Mouse (Mus musculus) yolk sac, embryonic 10.5 days (tissue): ENCODE data around the gene Mov10.
"Not testable (repeated sequence)": the region's sequence is repeated elsewhere in the genome, so short reads cannot be mapped to it uniquely, and the experiment has no call there.

ENCODE experiments used
- DNase-seq: peaks from one replicate; pipeline ENCODE4 v3.0.0-alpha.2; 2017; ENCODE audit warnings: low spot score

Mov10 gene

DNA sequence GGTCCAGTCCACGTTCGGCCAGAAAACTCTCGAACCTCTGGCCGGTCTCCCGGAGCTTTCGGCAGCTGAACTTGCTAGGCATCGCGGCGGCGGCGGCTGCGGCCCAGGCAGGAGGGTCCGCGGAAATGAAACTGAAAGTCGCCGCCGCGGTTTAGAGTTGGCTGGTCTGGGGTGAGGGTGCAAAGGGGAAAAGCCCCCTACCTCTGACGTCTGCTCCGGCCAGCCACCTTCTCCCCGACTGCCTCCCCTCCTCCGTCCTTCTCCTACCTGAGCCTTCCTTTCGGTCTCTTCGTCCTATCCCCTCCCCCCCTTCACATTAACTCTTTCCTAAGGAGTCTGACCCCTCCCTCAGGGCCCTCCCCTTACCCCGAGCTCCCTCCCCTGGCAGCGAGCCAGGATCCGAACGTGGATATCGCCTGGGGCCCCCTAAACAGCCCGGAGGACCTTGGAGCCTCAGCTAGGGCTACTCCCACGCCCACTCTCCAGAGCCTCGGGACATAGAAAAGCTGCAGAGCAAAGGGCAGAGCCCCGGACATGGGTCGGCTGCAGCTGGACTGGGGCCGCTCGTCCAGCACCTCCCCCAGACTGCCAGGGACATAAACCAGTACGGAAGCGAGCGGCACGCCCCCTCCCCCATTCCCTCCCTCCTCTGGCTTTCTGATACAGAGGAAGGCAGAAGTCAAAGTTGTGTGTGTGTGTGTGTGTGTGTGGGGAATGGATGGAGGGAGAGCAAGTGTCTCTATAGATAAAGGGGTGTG, at the start of gene Mov10:
Mov10 (minus strand) TSS at position 573 of the 758 bp plus-strand sequence.
- peak; percentile 96 for DNase-seq

DNA sequence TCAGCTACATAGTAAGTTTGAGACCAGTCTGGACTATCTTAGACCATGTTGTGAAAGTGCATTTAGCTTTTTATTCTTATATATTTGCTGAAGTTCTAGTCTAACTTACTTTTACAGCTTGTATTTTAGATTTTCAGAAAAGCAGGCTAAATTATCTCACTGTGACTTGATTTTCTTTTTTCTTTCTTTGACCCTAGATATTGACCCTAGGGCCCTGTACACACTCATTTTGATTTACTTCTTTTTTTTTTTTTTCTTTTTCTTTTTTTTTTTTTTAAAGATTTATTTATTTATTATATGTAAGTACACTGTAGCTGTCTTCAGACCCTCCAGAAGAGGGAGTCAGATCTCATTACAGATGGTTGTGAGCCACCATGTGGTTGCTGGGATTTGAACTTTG, 48.3 kb upstream of the Mov10 start:
- not testable (repeated sequence) for DNase-seq

DNA sequence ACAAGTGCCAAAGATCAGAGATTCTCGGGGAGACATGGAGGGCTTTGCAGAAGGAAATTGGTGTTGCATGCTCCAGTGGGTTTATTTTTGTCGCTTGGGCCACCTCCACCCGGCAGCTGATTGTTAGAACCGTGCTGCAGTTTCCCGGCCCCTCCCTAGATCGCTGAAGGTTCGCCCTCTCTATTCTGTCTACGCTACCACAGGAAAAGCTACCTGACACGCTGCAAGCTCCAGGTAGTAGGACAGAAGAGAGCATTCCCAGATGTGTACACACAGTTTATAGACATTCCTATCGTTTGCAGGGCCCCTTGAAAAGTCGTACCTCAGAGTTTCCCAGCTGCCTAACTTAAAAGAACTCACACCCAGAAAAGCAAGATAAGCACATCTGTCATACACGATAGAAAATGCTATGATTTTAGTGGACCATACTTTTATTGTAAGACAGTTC, 47.0 kb upstream of the Mov10 start:
- DNase-seq: no peak

DNA sequence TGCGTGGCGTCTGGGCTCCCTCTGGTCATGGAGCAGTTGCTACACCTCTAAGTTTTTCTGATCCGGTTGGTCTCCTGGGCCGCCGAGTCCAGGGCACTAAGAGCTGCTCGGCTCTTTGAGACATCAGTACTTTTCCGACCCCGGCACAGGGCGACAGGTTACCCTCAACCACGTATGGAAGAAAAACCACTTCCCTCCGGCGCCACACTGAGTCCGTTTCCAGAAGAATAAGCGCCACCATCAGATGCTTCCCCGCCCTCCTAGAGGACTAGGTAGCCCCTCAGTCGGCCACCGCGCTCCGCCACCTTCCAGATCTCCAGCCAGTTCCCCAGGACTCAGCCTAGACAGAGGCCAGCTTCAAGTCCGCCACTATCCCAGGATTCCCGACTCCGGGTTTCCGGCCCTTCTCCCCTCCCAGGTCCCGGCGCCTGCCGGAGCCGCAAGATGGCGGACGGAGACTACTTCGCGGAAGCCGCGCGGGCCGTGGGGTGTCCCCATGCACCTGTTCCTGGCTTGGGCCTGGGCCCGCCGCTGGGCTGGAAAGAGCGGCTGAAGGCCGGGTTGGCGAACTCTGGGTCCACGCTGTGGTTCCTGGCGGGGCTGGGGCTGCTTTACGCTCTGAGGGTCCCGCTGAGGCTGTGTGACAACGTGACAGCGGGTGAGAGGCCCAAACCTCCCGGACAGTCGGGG, 46.4 kb upstream of the Mov10 start:
- peak; percentile 89 for DNase-seq

DNA sequence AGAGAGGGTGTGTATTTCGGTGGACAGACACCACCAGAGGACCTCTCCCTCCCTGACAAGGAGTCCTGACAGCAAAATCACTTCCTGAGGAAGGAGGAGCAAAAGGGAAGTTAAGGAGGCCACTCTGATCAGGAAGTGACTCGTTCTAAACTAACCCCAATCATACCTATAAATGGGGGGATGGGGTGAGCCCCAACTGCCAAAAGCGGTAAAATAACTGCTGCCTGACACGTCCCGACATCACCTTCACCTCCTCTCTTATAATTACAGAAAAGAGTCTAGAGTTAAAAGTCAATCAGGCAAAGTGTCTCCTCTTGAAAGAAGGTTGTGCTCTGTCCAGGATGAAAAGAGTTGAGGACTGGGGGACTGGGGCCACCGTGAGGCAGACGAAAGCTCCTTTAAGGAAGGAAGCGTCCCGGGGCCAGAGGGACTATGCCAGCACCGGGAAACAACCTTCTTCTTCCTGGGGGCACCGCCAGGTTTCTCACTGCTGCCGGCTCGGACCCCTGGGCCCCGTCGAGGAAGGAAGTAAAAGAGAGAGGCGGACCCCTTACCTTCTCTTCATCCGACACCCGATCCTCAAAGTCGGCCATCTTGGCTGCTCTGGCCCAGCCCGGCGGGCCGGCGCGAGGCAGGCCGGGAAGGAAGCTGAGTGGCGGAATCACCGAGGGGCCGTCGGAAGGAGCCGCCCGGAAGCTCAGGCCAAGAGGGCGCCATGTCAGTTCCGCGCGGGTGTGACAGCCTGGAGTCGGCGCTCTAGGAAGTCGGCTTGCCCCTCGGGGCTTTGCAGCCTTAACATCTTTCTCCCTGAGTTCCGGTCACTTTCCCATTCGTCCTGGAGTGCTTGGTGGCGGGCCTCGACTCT, 45.7 kb upstream of the Mov10 start, which contains the start of the genes St7l and Capza1:
St7l (plus strand) TSS at position 220 of the 865 bp plus-strand sequence.
Capza1 (minus strand) TSS at position 720 of the 865 bp plus-strand sequence.
- peak; percentile 93 for DNase-seq

DNA sequence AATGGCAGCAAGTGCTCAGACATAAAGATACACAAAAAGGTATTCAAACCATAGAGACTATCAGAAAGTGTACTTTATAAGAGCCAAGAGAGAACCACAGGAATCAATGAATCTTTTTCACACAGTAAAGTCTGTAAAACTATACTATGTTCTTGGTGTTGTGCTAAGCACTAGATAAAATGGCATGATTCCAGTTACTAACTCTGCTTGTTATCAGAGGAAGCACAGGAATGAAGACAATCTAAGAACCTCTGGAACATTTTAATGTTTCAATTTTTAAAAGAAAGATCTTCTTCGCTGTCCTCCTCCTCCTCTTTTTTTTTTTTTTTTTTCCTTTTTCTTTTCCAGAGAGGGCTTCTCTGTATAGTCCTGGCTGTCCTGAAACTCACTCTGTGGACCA, 40.2 kb upstream of the Mov10 start:
- no peak for DNase-seq

DNA sequence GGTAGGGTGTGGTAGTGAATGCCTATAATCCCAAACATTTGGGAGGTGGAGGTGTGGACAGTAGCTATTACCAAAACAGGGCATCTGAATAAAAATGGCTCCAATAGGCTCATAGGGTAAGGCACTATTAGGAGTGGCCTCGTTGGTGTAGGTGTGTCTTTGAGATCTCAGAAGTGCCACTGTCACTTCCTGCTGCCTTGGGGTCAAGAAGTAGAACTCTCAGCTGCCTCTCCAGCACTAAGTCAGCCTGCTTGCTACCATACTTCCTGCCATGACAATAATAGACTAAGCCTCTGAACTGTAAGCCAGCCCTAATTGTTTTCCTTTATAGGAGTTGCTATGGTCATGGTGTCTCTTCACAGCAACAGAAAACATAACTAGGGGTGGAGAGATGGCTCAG, 37.7 kb upstream of the Mov10 start:
- no peak for DNase-seq

DNA sequence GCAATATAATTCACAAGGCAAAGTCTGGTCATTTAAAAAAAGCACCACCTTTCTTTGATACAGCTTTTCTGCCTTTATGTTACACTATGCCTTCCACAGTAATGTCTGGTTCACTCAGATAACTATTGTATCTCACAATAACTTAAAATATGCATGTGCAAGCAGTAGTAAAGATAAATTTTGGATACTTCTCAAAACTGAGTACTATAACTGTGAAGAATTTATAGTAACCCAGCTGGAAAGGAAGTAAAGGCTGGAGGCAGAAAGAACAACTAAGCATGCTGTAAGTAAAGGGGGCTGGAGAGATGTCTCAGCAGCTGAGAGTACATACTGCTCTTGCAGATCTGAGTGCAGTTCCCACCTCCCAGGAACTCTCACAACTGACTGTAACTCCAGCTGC, 36.5 kb upstream of the Mov10 start:
- no peak for DNase-seq

DNA sequence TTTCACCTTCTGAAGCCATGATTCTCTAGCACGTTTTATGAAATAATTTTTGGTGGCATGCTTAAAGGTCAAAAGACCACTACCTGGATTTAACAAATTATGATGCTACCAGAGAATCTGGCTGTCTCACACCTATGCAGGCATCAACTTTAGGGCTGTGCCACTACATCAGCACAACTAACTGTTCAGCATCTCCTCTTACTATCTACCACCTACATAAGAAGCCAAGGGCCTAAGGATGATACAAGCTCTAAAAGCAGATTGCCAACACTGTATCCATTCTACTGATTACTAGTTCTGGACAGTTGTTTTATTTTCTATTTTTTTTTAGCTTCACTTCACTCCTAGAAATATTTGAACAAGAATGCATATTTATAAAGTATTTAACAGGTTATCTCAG, 36.1 kb upstream of the Mov10 start:
- no peak for DNase-seq

DNA sequence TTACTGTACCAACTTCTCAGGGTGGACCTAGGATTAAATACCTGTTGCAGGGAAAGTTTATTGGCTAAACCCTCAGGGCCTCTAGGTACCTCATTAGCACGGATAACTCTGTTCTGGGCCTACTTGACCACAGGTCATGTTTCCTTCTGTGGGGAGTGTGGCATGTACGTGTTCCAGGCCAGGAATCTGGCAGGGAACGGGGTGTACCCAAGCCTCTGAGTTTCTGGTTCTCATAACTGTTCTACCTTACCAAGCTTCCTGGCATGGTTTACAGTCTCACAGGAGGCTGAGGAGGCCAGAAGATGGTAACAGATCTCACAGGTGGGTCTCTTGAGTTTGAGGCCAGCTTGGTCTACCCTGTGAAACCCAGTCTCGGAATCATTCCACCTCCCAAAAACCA, 28.2 kb upstream of the Mov10 start:
- no peak for DNase-seq

DNA sequence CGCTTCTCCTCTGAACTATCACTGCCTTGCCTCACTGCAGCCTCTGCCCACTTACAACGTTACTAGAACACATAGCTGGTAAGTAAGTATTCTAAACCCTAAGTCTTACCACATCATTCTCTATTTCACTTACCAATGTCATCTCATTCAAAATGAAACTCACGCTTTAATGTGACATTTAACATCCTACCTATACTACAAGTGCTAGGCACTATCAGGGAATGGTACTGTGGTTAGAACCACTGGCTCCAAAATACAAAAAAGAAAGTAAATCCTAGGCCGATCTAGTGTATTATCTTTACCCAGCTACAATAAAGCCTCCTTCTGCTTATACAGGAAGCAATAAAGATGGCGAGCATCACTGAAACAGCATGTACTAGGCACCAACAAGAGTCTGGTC, 22.7 kb upstream of the Mov10 start:
- DNase-seq: no peak

DNA sequence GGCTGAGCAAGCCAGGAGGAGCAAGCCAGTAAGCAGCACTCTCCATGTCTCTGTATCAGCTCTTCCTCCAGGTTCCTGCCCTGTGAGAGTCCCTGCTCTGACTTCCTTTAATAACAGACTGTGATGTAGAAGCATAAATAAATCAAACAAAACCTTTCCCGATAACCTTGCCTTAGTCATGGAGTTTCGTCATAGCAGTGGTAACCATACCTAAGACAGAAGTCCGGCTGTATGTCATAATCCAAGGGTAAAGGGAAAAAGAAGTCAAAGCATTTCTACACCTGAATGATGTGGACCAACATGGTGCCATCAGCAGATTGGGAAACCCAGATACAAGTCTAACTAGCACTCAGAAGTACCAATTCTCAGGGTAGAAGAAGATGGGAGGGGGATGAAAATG, 17.4 kb upstream of the Mov10 start:
- no peak for DNase-seq

DNA sequence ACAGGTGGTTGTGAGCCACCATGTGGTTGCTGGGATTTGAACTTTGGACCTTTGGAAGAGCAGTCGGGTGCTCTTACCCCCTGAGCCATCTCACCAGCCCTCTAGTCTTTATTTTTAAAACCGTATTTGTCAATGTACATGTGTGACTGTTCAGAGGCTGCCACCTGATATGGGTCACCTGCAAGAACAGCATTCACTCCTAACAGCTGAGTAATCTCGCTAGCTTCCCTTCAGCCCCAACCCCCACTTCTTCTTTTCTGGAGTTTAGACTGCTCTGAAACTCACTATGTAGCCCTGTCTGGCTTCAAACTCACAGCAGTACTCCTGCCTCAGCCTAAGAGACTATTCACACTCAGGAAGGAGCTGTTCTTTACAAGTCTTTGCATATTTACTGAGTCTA, 4.0 kb upstream of the Mov10 start:
- DNase-seq: peak; percentile 18

DNA sequence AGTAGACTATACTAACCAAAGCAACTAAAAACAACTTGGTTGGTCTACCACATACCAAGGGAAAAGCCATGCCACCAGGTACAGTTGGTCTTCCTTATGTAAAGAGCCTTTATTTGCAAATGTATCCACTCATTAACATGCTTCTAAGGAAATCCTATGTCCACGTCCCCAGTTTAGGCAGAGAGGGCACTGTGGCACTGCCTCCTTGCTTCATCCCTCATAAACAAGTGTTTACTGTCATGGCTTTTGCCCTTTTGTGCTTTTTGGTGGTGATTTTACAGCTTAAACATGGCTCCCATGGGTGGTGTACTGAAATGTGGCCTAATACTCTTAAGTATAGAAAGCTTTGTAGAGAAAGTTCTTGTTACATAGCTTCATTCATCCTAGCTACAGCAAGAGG, 2.1 kb upstream of the Mov10 start:
- DNase-seq: no peak

DNA sequence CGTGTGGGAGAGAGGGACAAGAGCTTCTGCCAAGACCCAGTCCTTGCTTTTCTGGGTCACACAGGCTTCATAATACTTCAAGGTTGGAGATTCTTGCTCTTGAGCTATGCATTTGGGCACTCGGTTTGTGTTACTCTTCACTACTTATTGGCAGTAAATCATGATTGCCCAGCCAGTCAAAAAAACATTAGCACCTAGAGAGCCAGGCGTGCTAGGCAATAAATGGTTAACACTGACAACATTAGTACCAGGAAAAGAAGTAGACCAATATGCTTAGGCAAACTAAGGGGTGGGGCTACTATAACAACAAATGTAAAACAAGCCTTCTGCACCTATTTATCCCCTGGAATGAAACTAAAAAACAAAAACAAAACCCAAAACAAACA, 379 bp upstream of the Mov10 start:
- no peak for DNase-seq

DNA sequence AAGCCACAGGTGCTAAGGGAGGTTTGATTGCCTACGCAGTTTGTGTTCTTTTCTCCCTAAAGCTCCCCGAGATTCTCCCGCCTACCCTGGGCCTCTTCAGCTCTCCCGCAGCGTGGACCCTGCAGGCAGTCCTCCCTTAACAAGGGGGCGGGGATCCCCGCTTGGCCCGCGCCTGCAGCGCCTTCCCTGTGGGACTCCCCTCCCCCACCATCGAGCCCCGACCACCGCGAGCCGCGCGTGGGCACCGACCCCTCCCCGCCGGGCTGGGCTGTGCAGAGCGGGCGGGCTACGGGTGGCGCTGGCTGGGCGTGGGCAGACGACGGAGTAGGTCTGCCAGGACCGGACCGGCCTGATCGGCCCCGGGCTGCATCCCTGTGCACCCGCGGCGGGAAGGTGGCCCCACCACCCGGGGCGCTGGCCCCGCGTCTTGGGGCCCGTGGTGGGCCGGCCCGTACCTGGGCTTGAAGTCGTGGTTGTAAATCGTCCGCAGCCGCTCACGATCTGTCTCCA, 827 bp downstream of the Mov10 start:
- DNase-seq: peak; percentile 71

DNA sequence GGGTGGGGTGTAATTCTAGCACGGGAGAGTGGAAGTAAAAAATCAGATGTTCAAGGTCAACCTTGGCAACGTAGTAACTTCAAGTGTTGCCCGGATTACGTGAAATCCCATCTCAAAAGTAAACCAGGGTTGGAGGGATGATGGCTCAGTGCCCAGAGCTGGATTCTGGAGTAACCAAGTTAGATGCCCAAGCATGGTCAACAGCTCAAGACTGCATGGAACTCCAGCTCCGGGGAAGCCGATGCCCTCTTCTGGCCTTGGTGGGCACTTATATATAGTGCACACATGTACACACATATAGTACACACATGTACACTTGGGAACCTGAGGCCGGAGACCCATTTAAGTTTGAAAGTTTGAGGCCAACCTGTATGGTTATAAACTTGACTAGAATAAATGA, 2.2 kb downstream of the Mov10 start:
- no peak for DNase-seq

DNA sequence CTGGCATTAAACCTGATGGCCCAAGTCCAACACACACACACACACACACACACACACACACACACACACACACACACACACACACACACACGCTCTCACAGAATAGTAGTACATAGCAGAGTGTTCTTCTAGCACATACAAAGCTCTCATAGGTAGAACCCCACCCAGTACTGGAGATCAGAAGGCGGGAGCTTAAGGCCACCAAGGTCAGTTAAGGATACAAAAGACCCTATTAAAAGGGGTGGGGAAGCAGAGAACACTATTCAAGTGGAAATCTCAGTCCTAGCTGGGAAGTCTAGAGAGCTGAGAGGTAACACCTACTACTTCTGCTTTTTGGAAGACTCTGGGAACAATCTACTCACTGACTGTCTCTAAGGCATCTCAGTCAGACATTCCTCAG, 3.0 kb downstream of the Mov10 start:
- DNase-seq: no peak

DNA sequence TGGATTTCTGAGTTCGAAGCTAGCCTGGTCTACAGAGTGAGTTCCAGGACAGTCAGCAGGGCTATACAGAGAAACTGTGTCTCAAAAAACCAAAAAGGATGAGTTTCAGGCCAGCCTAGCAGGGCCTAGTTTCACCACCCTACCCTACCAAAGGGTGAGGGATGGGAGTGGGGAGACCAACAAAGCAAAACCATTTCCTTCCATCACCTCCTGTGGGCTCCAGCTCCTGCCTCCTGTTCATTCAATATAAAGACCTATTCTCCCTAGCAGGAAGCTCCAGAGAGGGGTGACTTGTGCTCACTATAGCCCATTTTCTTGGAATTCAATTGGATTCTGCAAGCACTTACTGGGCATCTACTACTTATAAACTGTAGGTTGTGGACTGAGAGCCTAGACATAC, 3.6 kb downstream of the Mov10 start:
- DNase-seq: no peak

DNA sequence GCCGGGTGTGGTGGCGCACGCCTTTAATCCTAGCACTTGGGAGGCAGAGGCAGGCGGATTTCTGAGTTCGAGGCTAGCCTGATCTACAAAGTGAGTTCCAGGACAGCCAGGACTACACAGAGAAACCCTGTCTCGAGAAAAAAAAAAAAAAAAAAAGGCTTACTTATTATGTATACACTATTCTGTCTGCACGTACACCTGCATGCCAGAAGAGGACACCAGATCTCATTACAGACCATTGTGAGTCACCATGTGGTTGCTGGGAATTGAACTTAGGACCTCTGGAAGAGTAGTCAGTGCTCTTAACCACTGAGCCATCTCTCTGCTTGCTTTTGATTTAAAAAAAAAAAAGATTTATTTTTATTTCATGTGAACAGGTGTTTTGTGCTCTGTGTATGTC, 5.1 kb downstream of the Mov10 start:
- not testable (repeated sequence) for DNase-seq

DNA sequence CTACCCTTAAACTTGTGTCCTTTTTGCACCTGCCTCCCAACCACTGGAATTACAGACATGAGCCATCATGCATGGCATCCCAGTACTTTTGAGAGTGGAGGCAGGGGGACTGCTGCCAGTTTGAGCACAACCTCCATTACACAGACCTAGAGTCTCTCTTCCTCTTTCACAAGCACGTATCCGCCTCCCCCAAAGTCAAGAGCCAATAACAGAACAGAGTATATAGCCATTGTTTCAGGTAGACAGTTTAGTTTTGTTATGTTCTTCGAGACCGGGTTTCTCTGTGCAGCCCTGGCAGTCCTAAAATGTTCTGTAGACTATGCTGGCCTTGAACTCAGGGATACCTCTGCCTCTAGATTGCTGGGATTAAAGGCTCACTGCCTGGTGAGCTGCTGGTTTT, 6.1 kb downstream of the Mov10 start:
- DNase-seq: no peak

DNA sequence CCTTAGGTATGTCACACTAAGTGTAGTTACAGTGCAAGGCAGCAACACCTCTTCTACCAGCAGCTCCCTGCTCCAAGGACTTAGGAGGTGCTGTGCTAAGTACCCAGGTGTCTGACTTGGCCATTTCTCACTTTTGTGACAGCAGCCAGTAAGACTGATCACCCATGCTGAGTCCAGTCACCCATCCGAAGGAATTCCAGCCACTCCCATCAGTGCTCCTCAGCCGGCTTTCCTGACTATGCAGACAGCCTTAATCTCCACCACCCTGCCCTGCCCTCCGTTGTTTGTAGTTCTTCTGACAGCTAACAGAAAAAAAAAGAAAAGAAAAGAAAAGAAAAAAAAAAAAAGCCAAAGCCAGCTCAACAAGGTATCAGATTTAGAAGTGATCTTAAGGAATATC, 6.6 kb downstream of the Mov10 start:
- DNase-seq: peak; percentile 63
